Mouse (Mus musculus) bone marrow macrophage, adult 2 months (primary cell): ENCODE data around the gene Kcnk5.

Source experiments
- CTCF ChIP-seq: IDR thresholded peaks from 2 replicates; pipeline ENCODE4 v1.5.1; 2012; ENCODE audit warnings: low read depth, mild to moderate bottlenecking, low read length, moderate library complexity
- POLR2A ChIP-seq: IDR thresholded peaks from 2 replicates; pipeline ENCODE4 v1.6.1; 2012; ENCODE audit warnings: mild to moderate bottlenecking, low read depth, low read length, borderline replicate concordance

DNA sequence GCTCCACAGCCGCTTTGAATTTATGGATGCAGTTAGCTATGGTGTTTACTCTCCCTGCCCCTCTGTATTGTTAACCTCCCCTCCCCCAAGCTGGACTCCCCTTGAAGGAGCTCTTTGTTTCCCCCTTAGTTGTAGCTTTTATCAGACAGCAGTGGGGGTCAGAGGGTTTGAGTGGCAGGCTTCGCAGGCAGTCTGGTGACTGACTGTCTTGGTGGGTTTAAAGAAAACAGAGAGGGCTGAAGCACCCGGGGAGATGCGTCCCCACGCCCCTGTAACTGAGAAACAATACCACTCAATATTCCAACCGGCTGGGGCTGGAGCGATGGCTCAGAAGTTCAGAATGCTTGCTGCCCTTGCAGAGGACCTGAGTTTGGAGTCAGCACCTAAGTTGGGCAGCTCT is 39.5 kb upstream of the Kcnk5 start:
- no peak for TF ChIP-seq POLR2A
- no peak for TF ChIP-seq CTCF
